Mouse (Mus musculus): ENCODE results near the gene Gm4737. TPM values are rescaled to one million over a fixed set of nuclear protein-coding genes. Genes with fewer than 3 reads are reported as not detected.

Gm4737 gene
- 15.6 and 23.8 TPM in 2 replicates for polyA plus RNA-seq (2012; rRNA removed)

DNA sequence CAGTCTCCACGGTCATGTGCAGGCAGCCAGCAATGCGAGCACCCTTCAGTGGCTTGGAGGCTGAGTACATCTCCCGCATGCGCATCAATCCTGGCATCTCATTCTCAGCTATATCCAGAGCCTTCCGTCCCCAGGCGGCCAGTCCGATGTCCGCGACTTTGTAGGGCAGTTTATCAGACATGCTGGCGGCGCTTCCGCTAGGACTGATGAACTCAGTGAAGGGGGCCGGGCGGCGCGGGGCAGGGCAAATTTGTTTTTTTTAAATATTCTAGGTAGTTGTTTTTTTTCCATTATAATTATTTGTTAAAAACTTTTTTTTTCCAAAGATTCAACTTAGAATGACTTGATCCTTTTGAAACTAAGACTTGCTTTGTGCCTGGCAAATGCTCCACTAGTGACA lies at the start of gene Gm4737:
TSS of gene Gm4737 (minus strand) at position 246 of the 400 bp plus-strand sequence.

DNA sequence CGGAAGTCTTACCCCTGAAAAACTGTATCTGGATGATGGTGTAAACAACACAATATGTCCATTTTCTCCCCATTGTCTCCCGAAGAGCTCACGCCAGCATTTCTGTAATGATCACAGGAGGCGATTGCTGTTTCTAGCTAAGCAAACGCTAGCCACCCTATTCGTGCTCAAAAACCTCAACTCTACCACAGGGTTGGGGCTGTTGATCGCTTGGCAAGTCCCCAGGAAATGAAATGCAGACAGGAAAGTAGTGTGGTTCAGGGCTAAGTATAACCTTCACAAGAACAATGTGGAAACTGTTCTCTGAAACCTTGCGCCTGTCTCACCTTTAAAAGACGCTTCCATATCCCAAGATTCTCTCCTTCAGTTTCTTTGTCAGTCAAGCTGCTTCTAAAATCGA lies 34.9 kb downstream of the Gm4737 start, which contains the start of gene Cd96:
TSS of gene Cd96 (minus strand) at position 232 of the 400 bp plus-strand sequence.

Other genes with a start within 250 kb of the Gm4737 start
- 14.1 and 15.1 TPM in 2 replicates for gene Phldb2, start 201.5 kb downstream of the Gm4737 start, polyA plus RNA-seq (2012; rRNA removed)
- gene Plcxd2, start 144.9 kb downstream of the Gm4737 start, polyA plus RNA-seq (2012; rRNA removed), result 5.7 and 6.1 TPM in 2 replicates
- 0.03 and 0.12 TPM in 2 replicates for gene Cd96, start 34.8 kb downstream of the Gm4737 start, polyA plus RNA-seq (2012; rRNA removed)

Data from liver, embryonic 18 days (tissue).